Mouse (Mus musculus): ENCODE data around the gene Trim9.

- TF ChIP-seq CTCF (IDR thresholded peaks at IDR 0.05; ENCODE audit: control insufficient read depth, insufficient read depth, low read length) (no peak), POLR2A (IDR thresholded peaks at IDR 0.05; ENCODE audit: borderline replicate concordance, control insufficient read depth, low read depth, low read length) (no peak)
These were observed at the start of gene Trim9 for GRCm38 (mm10) chr12:70347202-70347841.
